Mouse (Mus musculus) splenic B cell, adult 2 months (primary cell): Measurements from ENCODE around the gene Frmpd3.
"Not testable (repeated sequence)": the region's sequence is repeated elsewhere in the genome, so short reads cannot be mapped to it uniquely, and the experiment has no call there.

Experiments
- DNase-seq: peaks from one replicate; pipeline ENCODE4 v3.0.0-alpha.2; 2011; ENCODE audit warnings: low read depth, low spot score
- H3K27me3 ChIP-seq: 2 replicates; pipeline ENCODE4 v1.6.1; 2012; ENCODE audit warnings: mild to moderate bottlenecking, low read length, moderate library complexity, mixed read lengths; ENCODE audit not compliant: control insufficient read depth, poor library complexity, insufficient read depth, severe bottlenecking
- H3K36me3 ChIP-seq: 2 replicates; pipeline ENCODE4 v1.6.1; 2012; ENCODE audit warnings: mild to moderate bottlenecking, low read length, moderate library complexity, mixed read lengths; ENCODE audit not compliant: control insufficient read depth, poor library complexity, insufficient read depth, severe bottlenecking

The Frmpd3 gene

GRCm38 (mm10) chrX:140341656-140342392 lies at the start of gene Frmpd3:
Gene Frmpd3 (plus strand): TSS chrX:140342263.
- no peaks in the 10 kb centered on the region for H3K27me3 ChIP-seq
- no peaks in the 10 kb centered on the region for H3K36me3 ChIP-seq
- DNase-seq = no peak

DNA sequence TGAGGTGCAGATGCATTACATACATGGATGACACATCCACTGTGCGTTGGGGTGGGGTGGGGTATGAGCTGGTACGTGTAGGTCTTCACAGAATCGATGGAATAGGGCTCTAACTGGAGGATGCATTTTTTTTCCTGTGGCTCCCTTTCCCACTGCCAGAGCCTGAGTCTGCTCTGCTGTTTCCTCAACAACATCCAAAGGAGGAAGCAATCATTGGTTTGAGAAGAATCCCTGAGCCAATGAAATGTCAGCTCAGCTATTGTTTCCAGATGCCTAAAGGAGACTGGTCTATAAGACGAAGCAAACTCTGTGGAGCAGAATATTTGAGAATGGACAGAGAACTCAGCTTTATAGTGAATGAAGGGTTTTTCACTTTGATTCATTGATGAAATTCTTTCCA lies 38.3 kb upstream of the Frmpd3 start:
- Histone ChIP-seq H3K36me3 (no peaks in the 10 kb centered on the region), H3K27me3 (no peaks in the 10 kb centered on the region)
- DNase-seq = no peak

GRCm38 (mm10) chrX:140305652-140306051 lies 36.4 kb upstream of the Frmpd3 start:
- Histone ChIP-seq H3K27me3 (no peaks in the 10 kb centered on the region), H3K36me3 (no peaks in the 10 kb centered on the region)
- DNase-seq = no peak

GRCm38 (mm10) chrX:140317931-140318330 lies 24.1 kb upstream of the Frmpd3 start:
- Histone ChIP-seq H3K27me3 (no peaks in the 10 kb centered on the region), H3K36me3 (no peaks in the 10 kb centered on the region)
- DNase-seq = no peak

- DNase-seq = no peak
- Histone ChIP-seq H3K36me3 (no peaks in the 10 kb centered on the region), H3K27me3 (no peaks in the 10 kb centered on the region)
Observed at GRCm38 (mm10) chrX:140319131-140319530, 22.9 kb upstream of the Frmpd3 start.

GRCm38 (mm10) chrX:140320671-140321070 lies 21.4 kb upstream of the Frmpd3 start:
- not testable (repeated sequence) for H3K27me3 ChIP-seq, DNase-seq

DNA sequence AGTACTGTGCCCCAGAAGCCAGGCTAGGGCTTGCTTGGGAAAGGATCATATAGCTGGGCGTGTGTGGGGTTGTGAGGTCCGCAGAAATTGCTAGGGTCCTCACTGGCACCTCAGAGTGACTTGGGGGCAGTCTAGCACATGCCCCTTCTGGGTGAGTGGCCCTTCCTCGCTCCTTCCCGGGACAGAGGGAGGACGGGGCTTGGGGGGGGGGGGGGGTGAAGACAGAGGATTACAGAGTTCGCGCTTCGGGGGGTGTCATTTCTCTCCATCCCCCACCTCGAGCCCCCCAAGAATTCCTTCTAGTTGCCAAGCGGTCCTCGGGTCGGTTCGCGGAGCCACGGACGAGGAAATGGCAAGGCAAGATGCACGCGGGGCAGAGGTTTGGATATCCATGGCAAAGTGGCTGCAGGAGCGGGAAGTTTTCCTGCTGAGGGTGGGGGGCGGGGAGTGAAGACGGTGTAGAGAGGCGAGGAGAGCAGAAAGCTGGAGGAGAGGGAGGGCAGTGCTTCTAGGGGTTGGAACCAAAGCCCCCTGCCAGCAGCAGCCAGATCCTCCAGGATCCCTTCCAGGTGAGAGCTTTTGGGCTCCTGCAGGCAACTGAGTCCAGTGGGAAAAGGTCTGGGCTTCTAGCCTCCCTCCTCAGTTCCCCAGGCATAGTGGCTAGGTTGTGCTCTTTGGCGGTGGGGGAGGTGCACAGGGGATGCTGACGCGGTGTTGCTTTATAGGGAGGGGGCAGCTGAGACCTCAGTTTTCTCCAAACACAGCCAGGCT lies 515 bp downstream of the Frmpd3 start:
- H3K27me3 ChIP-seq = no peaks in the 10 kb centered on the region
- DNase-seq = no peak

More at GRCm38 (mm10) chrX:140320671-140321070, 21.4 kb upstream of the Frmpd3 start:
- H3K36me3 ChIP-seq = not testable (repeated sequence)

GRCm38 (mm10) chrX:140375628-140376027 lies 33.6 kb downstream of the Frmpd3 start:
- H3K27me3 ChIP-seq = no peaks in the 10 kb centered on the region
- no peak for DNase-seq

More for the DNA sequence above, 515 bp downstream of the Frmpd3 start:
- no peaks in the 10 kb centered on the region for H3K36me3 ChIP-seq

DNA sequence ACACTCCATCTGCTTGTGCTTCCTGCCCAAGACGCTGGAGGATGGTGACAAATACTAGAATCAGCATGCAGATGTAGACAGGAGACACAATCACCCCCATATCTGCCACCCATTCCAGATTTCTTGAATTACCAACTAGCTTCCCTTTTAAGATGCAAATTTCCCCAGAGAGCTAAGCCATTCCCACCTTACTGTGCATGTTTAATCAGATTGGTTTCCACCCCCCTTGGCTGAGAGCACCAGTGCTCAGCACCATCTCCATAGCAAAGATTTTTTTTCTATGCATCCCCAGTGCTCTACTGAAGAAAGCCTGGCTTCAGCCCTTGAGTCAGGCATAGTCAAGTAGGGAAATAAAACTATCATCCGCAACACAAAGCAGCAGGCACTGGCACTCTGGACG lies 57.9 kb downstream of the Frmpd3 start:
- DNase-seq = no peak
- Histone ChIP-seq H3K36me3 (no peaks in the 10 kb centered on the region), H3K27me3 (no peaks in the 10 kb centered on the region)

More at GRCm38 (mm10) chrX:140375628-140376027, 33.6 kb downstream of the Frmpd3 start:
- H3K36me3 ChIP-seq = no peaks in the 10 kb centered on the region

DNA sequence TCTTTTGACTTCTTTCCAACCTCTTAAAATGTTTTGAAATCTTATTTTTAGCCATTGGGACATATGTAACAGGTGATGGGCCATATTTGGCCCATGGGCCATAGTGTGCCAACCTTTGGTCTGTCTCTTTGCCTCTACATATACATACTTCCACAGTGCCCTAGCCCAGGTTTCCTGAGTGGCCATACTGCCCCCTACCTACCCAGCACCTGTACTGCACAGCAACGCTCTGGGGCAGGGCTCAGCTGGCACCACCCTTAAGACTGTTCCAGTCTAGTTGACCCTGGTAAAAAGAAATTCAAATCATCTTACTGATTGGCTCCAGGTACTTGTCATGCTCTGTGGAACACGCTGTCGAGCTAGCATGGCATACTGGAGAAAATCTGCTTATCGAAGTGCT lies 60.8 kb downstream of the Frmpd3 start:
- Histone ChIP-seq H3K36me3 (no peaks in the 10 kb centered on the region), H3K27me3 (no peaks in the 10 kb centered on the region)
- DNase-seq = no peak

GRCm38 (mm10) chrX:140406079-140406478 lies 64.0 kb downstream of the Frmpd3 start:
- no peaks in the 10 kb centered on the region for H3K27me3 ChIP-seq
- H3K36me3 ChIP-seq = no peaks in the 10 kb centered on the region
- no peak for DNase-seq

- Histone ChIP-seq H3K36me3 (no peaks in the 10 kb centered on the region), H3K27me3 (no peaks in the 10 kb centered on the region)
- no peak for DNase-seq
Observed at GRCm38 (mm10) chrX:140406501-140406900, 64.4 kb downstream of the Frmpd3 start.

DNA sequence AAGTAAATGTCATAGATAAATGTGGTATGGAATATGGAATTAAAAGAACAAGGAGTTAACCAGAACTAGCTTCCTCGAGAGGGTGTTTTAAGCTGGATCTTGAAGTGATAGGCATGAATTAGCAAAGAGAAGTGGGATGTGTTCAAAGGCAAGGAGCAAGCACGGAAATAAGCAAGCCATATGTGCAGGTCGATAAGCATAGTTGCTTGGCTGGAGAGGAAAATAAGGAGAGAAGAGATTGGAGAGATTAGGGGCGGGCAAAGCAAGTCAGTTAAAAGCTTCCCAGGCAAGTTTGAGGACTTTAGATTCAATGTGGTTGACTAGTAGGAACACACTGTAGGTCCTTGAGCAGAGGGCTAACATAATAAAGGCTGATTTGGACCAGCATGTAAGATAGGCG lies 65.5 kb downstream of the Frmpd3 start:
- Histone ChIP-seq H3K36me3 (no peaks in the 10 kb centered on the region), H3K27me3 (no peaks in the 10 kb centered on the region)
- DNase-seq = no peak

DNA sequence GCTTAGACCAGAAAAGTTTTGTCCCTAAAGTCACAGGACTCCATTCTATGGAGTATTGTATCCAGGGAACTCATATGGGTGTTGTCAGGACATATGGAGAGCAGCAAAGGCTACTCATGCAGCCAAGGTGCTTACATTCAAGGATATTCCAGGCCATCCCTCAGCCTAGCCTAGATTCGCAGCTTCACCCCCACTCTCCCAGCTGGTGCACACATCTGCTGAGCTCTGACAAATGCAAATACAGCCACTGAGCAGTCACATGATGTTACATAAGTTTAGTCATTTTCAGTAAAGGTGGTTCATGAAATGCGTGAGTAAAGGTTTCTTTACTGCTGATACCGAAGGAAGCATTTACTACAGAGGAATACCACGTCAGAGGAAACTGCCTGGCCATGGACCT lies 76.4 kb downstream of the Frmpd3 start:
- DNase-seq = no peak
- no peaks in the 10 kb centered on the region for H3K36me3 ChIP-seq
- no peaks in the 10 kb centered on the region for H3K27me3 ChIP-seq

DNA sequence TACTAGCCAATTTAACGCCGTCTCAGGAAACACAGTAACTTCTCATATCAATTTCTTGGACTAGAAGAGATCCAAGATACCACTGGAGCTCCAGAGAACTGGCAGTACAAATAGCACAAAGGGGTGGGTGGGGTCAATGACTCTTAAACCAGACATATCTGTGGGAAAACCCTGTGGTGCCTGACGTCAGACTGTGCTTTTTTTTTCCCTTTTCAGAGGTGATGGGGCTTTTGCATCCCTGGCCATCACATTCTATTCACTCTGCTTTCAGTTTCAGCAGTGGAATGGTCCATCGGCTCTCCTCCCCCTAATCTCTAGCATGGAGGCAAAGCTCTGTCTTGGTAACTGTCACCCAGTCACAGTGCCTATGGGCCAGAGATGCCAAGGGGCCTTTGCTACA lies 85.1 kb downstream of the Frmpd3 start:
- Histone ChIP-seq H3K36me3 (no peaks in the 10 kb centered on the region), H3K27me3 (no peaks in the 10 kb centered on the region)
- DNase-seq = no peak
